Mouse (Mus musculus): ENCODE measurements around the gene Parn.

GRCm38 (mm10) chr16:13575306-13575705 lies 92.7 kb downstream of the Parn start:
- TF ChIP-seq CTCF (IDR thresholded peaks at IDR 0.05; ENCODE audit: control insufficient read depth, insufficient read depth, insufficient replicate concordance, low read depth, low read length) = no peak
- TF ChIP-seq POLR2A (IDR thresholded peaks at IDR 0.05; ENCODE audit: control insufficient read depth, low read depth, low read length) = no peak
